In genomic region chr4:5071243-5071642, GRCm38 (mm10) we compare ENCODE assay signal across 13 mouse cellular contexts.
"Had no signal": no experiment of that assay in that cellular context is flagged by ENCODE, and none has a peak within 500 bp of the region (broad histone marks: within the 10 kb centered on the region; RNA-seq: fewer than 3 reads in every experiment).

No protein-coding gene starts in this region.

- H3K4me3 ChIP-seq: layer of hippocampus, adult 2 months; limb, embryonic 10.5 days; liver, embryonic 15.5 days had no signal

- DNase-seq: kidney, postnatal 10 days; kidney, postnatal 4 days; lung, adult 2 months; lung, postnatal 36 days; right cerebral cortex, adult 18-20 months; right cerebral cortex, postnatal 25 days; thymus, postnatal 36 days had no signal

- H3K36me3 ChIP-seq: limb, embryonic 10.5 days; liver, embryonic 15.5 days had no signal

- H3K27me3 ChIP-seq: liver, embryonic 15.5 days had no signal

- H3K9ac ChIP-seq: liver, embryonic 15.5 days had no signal

- H3K27ac ChIP-seq: layer of hippocampus, adult 2 months; limb, embryonic 10.5 days; liver, embryonic 15.5 days had no signal

- H3K4me1 ChIP-seq: limb, embryonic 10.5 days; liver, embryonic 15.5 days had no signal

- H3K4me2 ChIP-seq: liver, embryonic 11.5 days; liver, embryonic 15.5 days had no signal

- ATAC-seq: lung, postnatal 0 days; midbrain, embryonic 16.5 days had no signal

- H3K9me3 ChIP-seq: limb, embryonic 10.5 days; liver, embryonic 15.5 days had no signal
